Mouse (Mus musculus): ENCODE data around the gene Ddx39b.

DNA sequence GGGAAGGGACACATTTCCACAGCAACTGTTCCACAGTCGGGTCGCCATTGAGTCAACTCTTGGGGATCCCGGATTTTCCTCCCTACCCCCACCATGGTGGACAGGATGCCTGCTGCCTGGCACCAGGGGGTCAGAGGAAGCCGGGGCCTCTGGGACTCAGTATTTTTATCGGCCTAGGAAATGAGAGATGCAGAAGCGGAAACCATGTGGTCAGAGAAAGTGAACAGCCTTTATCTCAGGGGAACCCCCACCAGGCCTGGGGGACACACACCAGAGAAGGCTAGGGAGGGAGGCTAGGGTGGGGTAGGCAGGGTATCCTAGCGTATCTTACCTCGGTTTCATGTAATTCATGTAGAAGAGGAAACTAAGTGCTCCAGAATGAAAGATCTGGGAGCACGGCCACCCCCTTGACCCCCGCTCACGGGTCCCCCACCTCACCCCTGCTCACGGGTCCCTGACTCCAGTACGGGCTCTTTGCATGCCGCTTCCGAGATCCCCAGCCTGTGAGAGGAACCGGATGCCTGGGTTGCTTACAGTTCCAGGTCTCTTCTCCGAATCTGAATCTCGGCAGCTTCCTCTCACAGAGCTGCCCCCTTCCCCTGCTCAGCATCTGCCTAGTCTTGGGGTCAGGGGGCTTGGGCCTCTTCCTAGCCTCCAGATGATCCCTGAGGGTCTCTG is 22.9 kb upstream of the Ddx39b start:
- no peak for TF ChIP-seq CTCF (IDR thresholded peaks at IDR 0.05; ENCODE audit: low read depth, low read length)
- no peak for TF ChIP-seq POLR2A (IDR thresholded peaks at IDR 0.05; ENCODE audit: extremely low read depth, insufficient read depth, low read length)
